Mouse (Mus musculus): ENCODE measurements around the gene Pkd1l2. TPM values are rescaled to one million over a fixed set of nuclear protein-coding genes. Genes with fewer than 3 reads are reported as not detected.

Gene Pkd1l2
- polyA plus RNA-seq, 1 experiment from 2014 or later: 0.05 TPM

- Histone ChIP-seq H3K36me3 (no peaks in the 10 kb centered on the region), H3K4me1 (peaks cover 11% of the 10 kb centered on the region), H3K27me3 (ENCODE audit: low read depth, poor library complexity, severe bottlenecking) (peaks cover 19% of the 10 kb centered on the region), H3K4me3 (no peak overlapping the region), H3K9me3 (replicated peaks) (no peaks in the 10 kb centered on the region), H3K27ac (replicated peaks) (peak overlapping the region; percentile 13; the same call in 1 of the 2 replicates)
- 87% methylated on average over 18 of the region's 18 CpGs for WGBS
- no peak for DNase-seq (ENCODE audit: low spot score)
Measured at GRCm38 (mm10) chr8:117019323-117020275, 62.6 kb downstream of the Pkd1l2 start.

GRCm38 (mm10) chr8:117017896-117018295 is 64.4 kb downstream of the Pkd1l2 start:
- no peaks in the 10 kb centered on the region for H3K36me3 ChIP-seq
- H3K27me3 ChIP-seq (ENCODE audit: low read depth, poor library complexity, severe bottlenecking): peaks cover 19% of the 10 kb centered on the region
- no peaks in the 10 kb centered on the region for H3K9me3 ChIP-seq (replicated peaks)
- DNase-seq (ENCODE audit: low spot score): no peak
- H3K27ac ChIP-seq (replicated peaks): no peak overlapping the region
- H3K4me3 ChIP-seq: no peak overlapping the region
- peaks cover 11% of the 10 kb centered on the region for H3K4me1 ChIP-seq
- 99% methylated on average over 4 of the region's 4 CpGs for WGBS

GRCm38 (mm10) chr8:117017006-117017405 is 65.2 kb downstream of the Pkd1l2 start:
- 30% methylated on average over 8 of the region's 8 CpGs for WGBS
- no peak overlapping the region for H3K4me3 ChIP-seq
- no peaks in the 10 kb centered on the region for H3K36me3 ChIP-seq
- H3K4me1 ChIP-seq: peaks cover 8% of the 10 kb centered on the region
- no peak for DNase-seq (ENCODE audit: low spot score)
- H3K9me3 ChIP-seq (replicated peaks): no peaks in the 10 kb centered on the region
- H3K27ac ChIP-seq (replicated peaks): no peak overlapping the region
- peaks cover 19% of the 10 kb centered on the region for H3K27me3 ChIP-seq (ENCODE audit: low read depth, poor library complexity, severe bottlenecking)

- H3K36me3 ChIP-seq: no peaks in the 10 kb centered on the region
- no peak for DNase-seq (ENCODE audit: low spot score)
- H3K9me3 ChIP-seq (replicated peaks): no peaks in the 10 kb centered on the region
- WGBS: 57% methylated on average over 4 of the region's 4 CpGs
- no peak overlapping the region for H3K4me3 ChIP-seq
- H3K4me1 ChIP-seq: peaks cover 8% of the 10 kb centered on the region
- peaks cover 19% of the 10 kb centered on the region for H3K27me3 ChIP-seq (ENCODE audit: low read depth, poor library complexity, severe bottlenecking)
- H3K27ac ChIP-seq (replicated peaks): no peak overlapping the region
Measured at GRCm38 (mm10) chr8:117015670-117016069, 66.6 kb downstream of the Pkd1l2 start.

- Histone ChIP-seq H3K27ac (replicated peaks) (no peak overlapping the region), H3K27me3 (ENCODE audit: low read depth, poor library complexity, severe bottlenecking) (peaks cover 9% of the 10 kb centered on the region), H3K9me3 (replicated peaks) (no peaks in the 10 kb centered on the region), H3K4me3 (no peak overlapping the region), H3K36me3 (no peaks in the 10 kb centered on the region), H3K4me1 (no peaks in the 10 kb centered on the region)
- no peak for DNase-seq (ENCODE audit: low spot score)
- 89% methylated on average over 9 of the region's 9 CpGs for WGBS
Measured at GRCm38 (mm10) chr8:117011366-117011765, 70.9 kb downstream of the Pkd1l2 start.

- Histone ChIP-seq H3K4me3 (peak overlapping the region; percentile 77), H3K36me3 (peaks cover 17% of the 10 kb centered on the region), H3K27me3 (ENCODE audit: low read depth, poor library complexity, severe bottlenecking) (no peaks in the 10 kb centered on the region), H3K9me3 (replicated peaks) (no peaks in the 10 kb centered on the region), H3K27ac (replicated peaks) (peak overlapping the region; percentile 85), H3K4me1 (peaks cover 28% of the 10 kb centered on the region)
- no peak for DNase-seq (ENCODE audit: low spot score)
- WGBS: 65% methylated on average over 11 of the region's 11 CpGs
Measured at GRCm38 (mm10) chr8:116994016-116994716, 88.1 kb downstream of the Pkd1l2 start.

- peaks cover 24% of the 10 kb centered on the region for H3K36me3 ChIP-seq
- peaks cover 28% of the 10 kb centered on the region for H3K4me1 ChIP-seq
- H3K4me3 ChIP-seq: peak within 1 kb of the TSS; percentile 77
- DNase-seq (ENCODE audit: low spot score): peak; percentile 100
- peak within 1 kb of the TSS; percentile 85 for H3K27ac ChIP-seq (replicated peaks)
- no peaks in the 10 kb centered on the region for H3K9me3 ChIP-seq (replicated peaks)
- WGBS: under 1% methylated on average over 56 of the region's 56 CpGs
- no peaks in the 10 kb centered on the region for H3K27me3 ChIP-seq (ENCODE audit: low read depth, poor library complexity, severe bottlenecking)
Measured at GRCm38 (mm10) chr8:116993095-116993867, 89.0 kb downstream of the Pkd1l2 start, which contains the start of gene Gcsh. TSS of gene Gcsh (minus strand) at chr8:116993537.

- H3K27me3 ChIP-seq (ENCODE audit: low read depth, poor library complexity, severe bottlenecking): no peaks in the 10 kb centered on the region
- H3K27ac ChIP-seq (replicated peaks): peak overlapping the region; percentile 85
- WGBS: 17% methylated on average over 23 of the region's 23 CpGs
- peak overlapping the region; percentile 77 for H3K4me3 ChIP-seq
- peaks cover 28% of the 10 kb centered on the region for H3K4me1 ChIP-seq
- no peaks in the 10 kb centered on the region for H3K9me3 ChIP-seq (replicated peaks)
- DNase-seq (ENCODE audit: low spot score): peak; percentile 25
- H3K36me3 ChIP-seq: peaks cover 33% of the 10 kb centered on the region
Measured at GRCm38 (mm10) chr8:116992176-116992971, 89.9 kb downstream of the Pkd1l2 start.

- no peaks in the 10 kb centered on the region for H3K9me3 ChIP-seq (replicated peaks)
- 73% methylated on average over 8 of the region's 8 CpGs for WGBS
- H3K27ac ChIP-seq (replicated peaks): no peak overlapping the region
- H3K27me3 ChIP-seq (ENCODE audit: low read depth, poor library complexity, severe bottlenecking): no peaks in the 10 kb centered on the region
- H3K4me3 ChIP-seq: peak overlapping the region; percentile 77; the same call in 1 of the 2 replicates
- peaks cover 28% of the 10 kb centered on the region for H3K4me1 ChIP-seq
- no peak for DNase-seq (ENCODE audit: low spot score)
- H3K36me3 ChIP-seq: peaks cover 45% of the 10 kb centered on the region
Measured at GRCm38 (mm10) chr8:116991241-116991640, 91.0 kb downstream of the Pkd1l2 start.

GRCm38 (mm10) chr8:116989842-116990241 is 92.4 kb downstream of the Pkd1l2 start:
- Histone ChIP-seq H3K9me3 (replicated peaks) (no peaks in the 10 kb centered on the region), H3K36me3 (peaks cover 58% of the 10 kb centered on the region), H3K4me1 (peaks cover 28% of the 10 kb centered on the region), H3K27me3 (ENCODE audit: low read depth, poor library complexity, severe bottlenecking) (no peaks in the 10 kb centered on the region), H3K4me3 (no peak overlapping the region), H3K27ac (replicated peaks) (no peak overlapping the region)
- 94% methylated on average over 3 of the region's 3 CpGs for WGBS
- no peak for DNase-seq (ENCODE audit: low spot score)

- Histone ChIP-seq H3K4me1 (peaks cover 20% of the 10 kb centered on the region), H3K9me3 (replicated peaks) (no peaks in the 10 kb centered on the region), H3K4me3 (no peak overlapping the region), H3K27me3 (ENCODE audit: low read depth, poor library complexity, severe bottlenecking) (no peaks in the 10 kb centered on the region), H3K27ac (replicated peaks) (no peak overlapping the region), H3K36me3 (peaks cover 35% of the 10 kb centered on the region)
- 22% methylated on average over 4 of the region's 4 CpGs for WGBS
- peak; percentile 72 for DNase-seq (ENCODE audit: low spot score)
Measured at GRCm38 (mm10) chr8:116980117-116980516, 102.1 kb downstream of the Pkd1l2 start.
